Mouse (Mus musculus): ENCODE data around the gene Grin3b.
A peak's percentile ranks its signal among the peaks of the same experiment; 100 is the strongest.

Gene Grin3b

DNA sequence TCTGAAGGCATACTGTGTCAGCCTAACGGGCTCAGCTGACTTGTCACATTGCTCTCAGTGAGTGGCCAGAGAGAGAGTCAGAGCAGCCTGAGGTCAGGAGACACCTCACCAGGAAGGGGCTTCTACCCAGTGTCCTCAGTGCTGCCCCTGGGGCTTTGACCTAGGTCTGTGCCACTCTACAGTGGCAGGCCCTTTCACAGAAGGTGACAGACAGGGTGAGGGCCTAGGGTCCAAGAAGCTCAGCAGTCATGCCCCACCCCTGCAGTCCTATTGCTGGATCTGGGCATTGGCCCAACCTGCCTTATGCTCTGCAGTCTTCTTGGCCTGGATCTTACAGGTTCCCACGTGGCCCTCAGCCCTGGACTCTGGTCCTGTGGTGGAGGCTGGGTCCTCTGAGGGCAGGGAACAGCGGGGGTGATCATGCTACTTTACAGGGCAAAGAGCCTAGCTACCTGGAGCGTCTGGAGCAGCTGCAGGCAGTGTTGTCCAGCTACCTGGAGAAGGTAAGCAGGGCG is 3.6 kb upstream of the Grin3b start:
- DNase-seq, result peak; percentile 98

GRCm38 (mm10) chr10:79968181-79968580 is 2.3 kb upstream of the Grin3b start:
- DNase-seq, result no peak

DNA sequence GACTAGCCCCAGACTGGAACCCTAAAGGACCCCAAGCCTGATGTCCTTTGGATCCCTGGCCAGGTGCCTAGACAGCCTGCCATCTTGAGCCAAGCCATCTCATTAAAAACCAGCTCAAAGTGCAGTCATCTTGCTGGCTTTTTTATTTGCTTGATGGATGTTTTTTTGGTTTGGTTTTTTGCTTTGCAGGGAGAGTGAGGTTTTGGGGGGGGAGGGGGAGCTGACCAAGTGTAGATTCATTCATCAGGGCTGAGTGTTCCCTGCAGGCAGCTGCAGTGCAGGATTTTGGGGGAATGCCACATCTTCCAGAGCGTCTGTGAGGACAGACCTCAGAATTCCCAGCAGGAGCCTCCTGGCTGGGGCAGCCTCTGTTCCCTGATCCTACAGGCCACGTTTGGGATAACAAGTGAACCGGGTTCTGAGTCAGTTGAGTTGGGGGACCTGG is 1.4 kb upstream of the Grin3b start:
- DNase-seq, result no peak

DNA sequence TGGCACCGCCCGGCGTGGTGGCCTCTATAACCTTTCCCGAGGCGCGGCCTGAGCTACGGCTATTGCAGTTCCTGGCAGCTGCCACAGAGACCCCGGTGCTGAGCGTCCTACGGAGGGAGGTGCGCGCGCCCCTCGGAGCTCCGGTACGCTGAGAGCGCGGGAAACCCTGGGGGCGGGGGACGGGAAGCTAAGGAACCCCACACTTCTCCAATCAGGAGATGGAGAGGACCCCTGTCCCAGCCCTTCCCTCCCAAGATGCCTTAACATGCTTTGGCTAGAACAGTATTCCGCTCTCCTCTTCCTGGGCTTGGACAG is 625 bp downstream of the Grin3b start:
- no peak for DNase-seq

DNA sequence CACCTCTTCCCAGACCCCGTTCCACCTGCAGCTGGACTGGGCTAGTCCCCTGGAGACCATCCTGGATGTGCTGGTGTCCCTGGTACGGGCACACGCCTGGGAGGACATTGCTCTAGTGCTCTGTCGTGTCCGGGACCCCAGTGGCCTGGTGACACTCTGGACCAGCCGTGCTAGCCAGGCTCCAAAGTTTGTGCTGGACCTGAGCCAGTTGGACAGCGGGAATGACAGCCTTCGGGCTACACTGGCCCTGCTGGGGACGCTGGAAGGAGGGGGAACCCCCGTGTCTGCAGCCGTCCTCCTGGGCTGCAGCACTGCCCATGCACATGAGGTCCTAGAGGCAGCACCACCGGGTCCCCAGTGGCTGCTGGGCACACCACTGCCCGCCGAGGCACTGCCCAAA is 2.3 kb downstream of the Grin3b start:
- peak; percentile 95 for DNase-seq

GRCm38 (mm10) chr10:79974087-79974486 is 3.6 kb downstream of the Grin3b start:
- peak; percentile 90 for DNase-seq

GRCm38 (mm10) chr10:79974668-79975067 is 4.2 kb downstream of the Grin3b start:
- no peak for DNase-seq

DNA sequence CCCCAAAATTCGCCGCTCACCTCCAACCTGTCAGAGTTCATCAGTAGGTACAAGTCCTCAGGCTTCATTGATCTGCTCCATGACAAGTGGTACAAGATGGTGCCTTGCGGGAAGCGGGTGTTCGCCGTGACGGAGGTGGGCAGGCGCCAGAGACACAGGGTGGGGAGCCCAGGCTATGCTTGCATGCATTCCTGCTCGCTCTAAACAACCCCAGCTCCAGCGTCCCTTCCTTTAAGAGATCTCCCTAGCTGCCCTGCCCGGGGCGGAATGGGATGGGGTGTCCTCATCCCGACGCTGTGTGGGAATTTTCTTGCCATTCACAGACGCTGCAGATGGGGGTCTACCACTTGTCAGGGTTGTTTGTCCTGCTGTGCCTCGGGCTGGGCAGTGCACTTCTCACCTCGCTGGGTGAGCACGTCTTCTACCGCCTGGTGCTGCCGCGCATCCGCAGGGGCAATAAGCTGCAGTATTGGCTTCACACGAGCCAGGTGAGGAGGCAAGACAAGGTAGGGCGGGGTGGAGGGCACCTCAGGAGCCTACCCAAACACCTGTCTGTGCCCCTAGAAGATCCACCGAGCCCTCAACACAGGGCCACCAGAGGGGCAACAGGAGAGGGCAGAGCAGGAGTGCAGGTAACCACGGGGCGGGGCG is 5.7 kb downstream of the Grin3b start:
- peak; percentile 94 for DNase-seq

DNA sequence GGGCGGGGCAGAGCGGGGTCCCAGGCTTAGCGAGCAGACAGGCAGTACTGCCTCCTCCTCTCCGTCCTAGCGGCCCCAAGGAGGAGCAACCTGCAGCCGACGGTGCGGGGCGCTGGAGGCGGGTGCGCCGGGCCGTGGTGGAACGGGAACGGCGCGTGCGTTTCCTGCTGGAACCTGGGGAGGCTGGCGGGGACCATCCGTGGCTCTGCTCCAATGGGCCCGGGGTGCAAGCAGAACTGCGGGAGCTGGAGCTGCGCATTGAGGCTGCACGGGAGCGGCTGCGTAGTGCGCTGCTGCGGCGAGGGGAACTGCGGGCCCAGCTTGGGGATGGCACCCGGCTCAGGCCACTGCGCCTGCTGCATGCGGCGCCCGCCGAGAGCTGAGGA is 6.2 kb downstream of the Grin3b start:
- DNase-seq, result no peak

DNA sequence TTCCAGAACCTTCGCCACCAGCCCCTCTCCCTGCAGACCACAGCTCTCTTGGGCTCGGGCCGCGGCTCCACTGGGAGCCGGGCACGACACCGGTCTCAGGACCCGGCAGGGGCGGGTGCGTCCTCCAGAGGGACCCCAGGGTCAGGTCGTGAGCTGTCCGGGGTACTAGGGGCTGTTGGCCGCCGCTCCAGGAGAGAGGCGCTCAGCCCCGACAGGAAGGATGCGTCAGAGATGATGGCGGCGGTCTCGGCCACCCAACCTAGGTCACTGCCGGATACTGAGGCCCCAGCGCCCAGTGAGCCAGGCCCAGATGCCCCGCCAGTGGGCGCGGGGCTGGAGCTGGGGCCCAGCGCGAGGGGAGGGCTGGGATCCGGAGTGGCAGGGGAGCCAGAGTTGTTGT is 6.8 kb downstream of the Grin3b start:
- peak; percentile 92 for DNase-seq

- peak; percentile 91 for DNase-seq
These were observed 7.5 kb downstream of the Grin3b start for GRCm38 (mm10) chr10:79978061-79978460.

- peak; percentile 98 for DNase-seq
These were observed 9.1 kb downstream of the Grin3b start for GRCm38 (mm10) chr10:79979401-79980155.

- DNase-seq, result peak; percentile 96
These were observed 12.7 kb downstream of the Grin3b start for GRCm38 (mm10) chr10:79983205-79983604.

GRCm38 (mm10) chr10:79983670-79984069 is 13.2 kb downstream of the Grin3b start:
- peak; percentile 98 for DNase-seq

GRCm38 (mm10) chr10:79984195-79984816 is 13.8 kb downstream of the Grin3b start, which contains the start of gene Tmem259:
Gene Tmem259, minus strand, starts transcription at chr10:79984330.
- DNase-seq, result peak; percentile 98

DNA sequence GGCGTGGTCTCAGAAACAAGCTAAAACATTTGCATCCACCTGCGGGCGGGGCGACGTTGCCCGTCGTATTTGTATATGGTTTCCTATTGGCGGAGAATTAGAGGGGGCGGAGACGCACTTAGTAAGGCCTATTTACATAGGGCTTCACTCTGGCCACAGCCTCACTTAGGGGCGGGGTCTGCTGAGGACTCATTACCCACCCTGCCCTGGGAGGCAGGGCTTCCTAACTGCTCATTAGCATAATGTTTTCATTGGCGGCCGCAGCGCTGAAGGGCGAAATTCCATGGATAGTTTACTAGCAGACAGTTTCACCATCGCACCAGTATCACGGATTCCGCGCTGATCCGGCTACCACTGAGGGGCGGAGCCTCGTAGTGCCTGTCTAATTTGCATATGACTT is 14.4 kb downstream of the Grin3b start:
- DNase-seq, result peak; percentile 100

GRCm38 (mm10) chr10:79985334-79986231 is 15.1 kb downstream of the Grin3b start:
- DNase-seq, result peak; percentile 98

DNA sequence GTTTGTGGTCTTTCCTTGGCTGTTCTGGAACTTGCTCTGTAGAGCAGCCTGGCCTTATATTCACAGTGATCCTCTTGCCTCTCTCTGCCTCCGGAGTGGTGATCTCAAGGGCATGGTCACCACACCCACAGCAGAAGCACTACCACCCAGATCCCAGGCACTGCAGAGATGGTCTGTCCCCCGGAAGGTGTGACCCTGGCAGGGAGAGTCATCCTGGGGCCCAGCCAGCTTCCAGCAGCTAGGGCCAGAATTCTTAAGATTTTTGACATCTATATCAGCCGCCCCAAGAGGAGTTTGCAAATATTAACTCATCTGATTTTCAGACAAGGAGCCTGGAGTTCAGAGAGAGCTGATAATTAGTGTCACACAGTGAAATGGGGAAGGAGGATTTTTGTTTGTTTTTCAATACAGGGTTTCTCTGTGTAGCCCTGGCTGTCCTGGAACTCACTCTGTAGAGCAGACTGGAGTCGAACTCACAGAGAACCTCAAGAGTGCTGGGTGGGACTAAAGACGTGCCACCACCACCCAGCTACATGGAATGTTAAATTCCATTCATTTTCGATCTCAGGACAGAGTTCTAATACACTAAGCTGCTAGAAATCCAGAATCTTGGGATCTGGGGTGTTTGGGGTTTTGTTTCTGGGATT is 15.8 kb downstream of the Grin3b start:
- peak; percentile 97 for DNase-seq

DNA sequence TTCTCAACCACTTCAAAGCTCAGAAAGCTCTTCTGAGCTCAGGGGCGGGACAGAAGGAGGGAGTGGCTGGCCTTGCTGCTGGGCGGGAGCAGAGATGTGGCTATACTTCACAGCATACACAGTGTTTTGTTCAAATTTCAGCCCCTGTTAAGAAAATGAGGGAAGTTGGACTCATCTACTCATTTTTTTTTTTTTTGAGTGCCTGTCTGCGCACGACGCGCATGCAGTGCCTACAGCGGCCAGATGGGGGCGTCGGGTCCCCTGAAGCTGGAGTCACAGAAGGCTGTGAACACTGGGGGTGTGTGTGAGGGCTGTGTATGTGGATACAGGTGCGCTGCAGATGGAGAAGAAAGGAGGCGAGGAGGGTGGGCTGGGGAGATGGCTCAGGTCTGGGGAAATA is 16.4 kb downstream of the Grin3b start:
- DNase-seq, result peak; percentile 98

GRCm38 (mm10) chr10:79987771-79988505 is 17.4 kb downstream of the Grin3b start:
- DNase-seq, result no peak

DNA sequence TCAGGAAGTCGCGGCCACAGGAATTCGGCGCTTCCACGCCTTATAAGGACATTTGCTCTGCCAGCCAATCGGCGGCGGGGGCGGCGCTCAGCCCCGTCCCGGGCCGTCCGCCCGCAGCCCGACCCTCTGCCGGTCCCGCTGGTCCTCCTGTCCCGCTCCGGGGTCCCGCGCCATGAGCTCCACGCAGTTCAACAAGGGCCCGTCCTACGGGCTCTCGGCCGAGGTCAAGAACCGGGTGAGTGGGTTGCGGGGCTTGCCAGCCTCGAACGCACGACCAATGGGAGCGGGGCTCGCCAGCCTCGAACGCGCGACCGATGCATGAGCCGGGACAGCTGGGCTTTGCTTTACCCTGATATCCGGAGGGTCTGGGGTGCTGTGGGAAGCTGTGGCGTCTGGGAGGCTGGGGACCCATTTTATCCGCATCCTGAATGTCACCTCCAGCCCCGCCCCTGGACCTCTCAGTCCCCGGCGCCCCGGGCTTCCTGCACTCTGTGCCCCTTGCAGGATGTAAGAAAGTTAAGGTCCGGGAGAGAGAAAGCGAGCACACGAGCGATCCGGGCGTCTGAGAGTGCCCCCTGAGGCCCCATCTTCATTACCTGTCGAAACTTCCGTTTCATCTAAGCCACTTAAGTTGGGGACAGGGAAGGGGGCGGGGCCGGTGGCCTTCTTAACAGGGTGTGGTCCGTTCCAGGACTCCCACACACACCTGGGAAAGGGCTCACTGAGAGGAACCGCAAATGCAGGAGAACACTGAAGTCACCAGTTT is 18.2 kb downstream of the Grin3b start, which contains the start of gene Cnn2:
Cnn2 (plus strand) TSS at position 79 of the 766 bp plus-strand sequence.
- peak; percentile 99 for DNase-seq

Measured in heart, adult 11 months (tissue).